Mouse (Mus musculus) C2C12 (cell line): ENCODE measurements around the gene Tmem52.

Experiments
- CEBPB ChIP-seq: IDR thresholded peaks from one replicate; pipeline ENCODE4 v1.6.1; 2011; ENCODE audit warnings: low read depth, mild to moderate bottlenecking, control low read depth, moderate library complexity
- CTCF ChIP-seq: IDR thresholded peaks from one replicate; pipeline ENCODE4 v1.5.1; 2011; ENCODE audit not compliant: control insufficient read depth, insufficient read depth, insufficient read length
- FOSL1 ChIP-seq: IDR thresholded peaks from one replicate; pipeline ENCODE4 v1.8.0; 2011; ENCODE audit warnings: mild to moderate bottlenecking, low read length; ENCODE audit not compliant: poor library complexity, insufficient read depth, severe bottlenecking
- MAX ChIP-seq: IDR thresholded peaks from one replicate; pipeline ENCODE4 v1.6.1; 2011; ENCODE audit warnings: mild to moderate bottlenecking, control low read depth
- MYOD1 ChIP-seq: IDR thresholded peaks from one replicate; pipeline ENCODE4 v1.6.1; 2011; ENCODE audit warnings: low read depth; ENCODE audit not compliant: control insufficient read depth, insufficient read length
- MYOG ChIP-seq: IDR thresholded peaks from one replicate; pipeline ENCODE4 v1.6.1; 2011; ENCODE audit not compliant: control insufficient read depth, insufficient read length; ENCODE audit errors: extremely low read depth

- TF ChIP-seq MYOD1, result no peak
- TF ChIP-seq CTCF, result no peak
- TF ChIP-seq MAX, result no peak
- no peak for TF ChIP-seq CEBPB
- TF ChIP-seq FOSL1, result no peak
- no peak for TF ChIP-seq MYOG
Measured at GRCm38 (mm10) chr4:155420137-155420536, 48.8 kb upstream of the Tmem52 start.
